Mouse (Mus musculus) limb, embryonic 15.5 days (tissue): Measurements from ENCODE around the gene 4930558C23Rik. TPM values are rescaled to one million over a fixed set of nuclear protein-coding genes. Genes with fewer than 3 reads are reported as not detected.
"Not testable (repeated sequence)": the region's sequence is repeated elsewhere in the genome, so short reads cannot be mapped to it uniquely, and the experiment has no call there.

Source experiments
- ATAC-seq: fragments of 200-750 bp; cut with Nextera tagmentation; 2 replicates; pipeline ENCODE4 v1.8.0; 2017; ENCODE audit warnings: low read depth, moderate TSS enrichment; ENCODE audit not compliant: insufficient number of reproducible peaks, low FRiP score, low TSS enrichment
- H3K27ac ChIP-seq: fragments of 300-500 bp; sonication (generic); 2 replicates; pipeline ENCODE4 v1.5.1; 2015; ENCODE audit warnings: moderate library complexity, mild to moderate bottlenecking, inconsistent platforms
- H3K27me3 ChIP-seq: fragments of 300-500 bp; sonication (generic); 2 replicates; pipeline ENCODE4 v1.6.1; 2015; ENCODE audit warnings: inconsistent platforms
- H3K36me3 ChIP-seq: fragments of 300-500 bp; sonication (generic); 2 replicates; pipeline ENCODE4 v1.6.1; 2015; ENCODE audit warnings: inconsistent platforms
- H3K4me1 ChIP-seq: fragments of 300-500 bp; sonication (generic); 2 replicates; pipeline ENCODE4 v1.6.1; 2015; ENCODE audit warnings: inconsistent platforms
- H3K4me2 ChIP-seq: fragments of 300-500 bp; sonication (generic); 2 replicates; pipeline ENCODE4 v1.6.1; 2015; ENCODE audit warnings: mild to moderate bottlenecking, inconsistent platforms
- H3K4me3 ChIP-seq: fragments of 300-500 bp; sonication (generic); 2 replicates; pipeline ENCODE4 v1.5.1; 2015; ENCODE audit warnings: mild to moderate bottlenecking, inconsistent platforms
- H3K9ac ChIP-seq: fragments of 300-500 bp; sonication (generic); 2 replicates; pipeline ENCODE4 v1.6.1; 2015; ENCODE audit warnings: inconsistent platforms
- H3K9me3 ChIP-seq: fragments of 300-500 bp; sonication (generic); 2 replicates; pipeline ENCODE4 v1.6.1; 2016; ENCODE audit warnings: inconsistent platforms
- WGBS: fragments of 180-500 bp; shearing (Covaris S2); methylation state at CpG from one replicate; pipeline ENCODE4 v1.1.7; 2015; 5-methylcytosine and 5-hydroxymethylcytosine counted together
- polyA plus RNA-seq: library from polyadenylated mRNA; unstranded; fragments of >200 nt; fragmentation: Nextera tagmentation; extraction: Ambion mirVana; gene quantifications from 2 replicates; pipeline ENCODE4 v1.2.1, GENCODE M21; 2015

4930558C23Rik gene
- not detected in 2 replicates for polyA plus RNA-seq

- Histone ChIP-seq H3K4me2 (no peak within 1 kb of the TSS), H3K4me1 (no peaks in the 10 kb centered on the region), H3K27ac (no peak within 1 kb of the TSS), H3K9me3 (no peaks in the 10 kb centered on the region), H3K9ac (no peak within 1 kb of the TSS), H3K36me3 (no peaks in the 10 kb centered on the region), H3K4me3 (no peak within 1 kb of the TSS), H3K27me3 (no peaks in the 10 kb centered on the region)
- 93% methylated on average over 3 of the region's 3 CpGs for WGBS
- ATAC-seq: no peak
Measured at GRCm38 (mm10) chr3:95402741-95403140, at the start of gene 4930558C23Rik. Gene 4930558C23Rik, minus strand, starts transcription at chr3:95402841.

DNA sequence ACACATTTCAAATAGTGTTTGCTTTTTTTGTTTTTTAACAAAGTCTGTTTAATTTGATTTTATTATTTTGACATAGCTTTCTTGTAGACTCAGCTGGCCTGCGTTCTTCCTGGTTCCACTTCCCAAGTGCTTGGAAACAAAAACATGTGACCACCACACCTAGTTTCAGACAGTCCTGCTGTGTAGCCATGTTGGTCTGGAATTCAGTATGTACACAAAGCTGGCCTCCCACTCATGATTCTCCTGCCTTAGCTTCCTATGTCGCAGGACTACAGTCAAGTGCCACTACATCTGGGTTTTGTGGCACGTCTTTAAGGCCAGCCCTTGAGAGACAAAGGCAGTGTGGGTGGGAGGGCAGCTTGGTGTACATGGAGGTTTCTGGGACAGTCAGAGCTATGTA lies 48.3 kb upstream of the 4930558C23Rik start:
- no peak overlapping the region for H3K4me2 ChIP-seq
- ATAC-seq: no peak
- H3K27me3 ChIP-seq: no peaks in the 10 kb centered on the region
- peaks cover 43% of the 10 kb centered on the region for H3K36me3 ChIP-seq
- no peak overlapping the region for H3K4me3 ChIP-seq
- WGBS: 91% methylated on average over 3 of the region's 3 CpGs
- no peak overlapping the region for H3K9ac ChIP-seq
- no peak overlapping the region for H3K27ac ChIP-seq
- no peaks in the 10 kb centered on the region for H3K9me3 ChIP-seq
- no peaks in the 10 kb centered on the region for H3K4me1 ChIP-seq

DNA sequence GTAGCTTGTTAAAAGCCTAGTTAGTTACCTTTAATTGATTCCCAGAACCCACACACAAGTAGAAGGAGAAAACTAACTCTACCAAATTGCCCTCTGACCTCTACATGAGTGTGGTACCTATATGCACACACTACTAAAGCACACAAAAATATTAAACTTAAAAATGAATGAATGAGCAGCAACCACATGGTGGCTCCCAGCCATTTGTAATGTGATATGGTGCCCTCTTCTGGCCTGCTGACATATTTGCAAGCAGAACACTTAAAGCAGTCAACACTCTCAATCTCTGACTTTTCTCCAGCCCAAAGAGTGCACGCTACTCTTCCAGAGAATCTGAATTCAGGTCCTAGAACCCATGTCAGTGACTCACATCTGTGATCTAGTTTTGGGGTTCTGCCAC lies 47.8 kb upstream of the 4930558C23Rik start:
- H3K9ac ChIP-seq: no peak overlapping the region
- H3K4me1 ChIP-seq: 0 out of 2 replicates have a peak, but pooled peaks cover 3% of the 10 kb centered on the region
- H3K27me3 ChIP-seq: no peaks in the 10 kb centered on the region
- no peaks in the 10 kb centered on the region for H3K9me3 ChIP-seq
- H3K4me2 ChIP-seq: no peak overlapping the region
- WGBS: 57% methylated on average over 1 of the region's 1 CpGs
- peaks cover 43% of the 10 kb centered on the region for H3K36me3 ChIP-seq
- no peak for ATAC-seq
- H3K27ac ChIP-seq: no peak overlapping the region
- H3K4me3 ChIP-seq: no peak overlapping the region

GRCm38 (mm10) chr3:95445311-95445710 lies 42.7 kb upstream of the 4930558C23Rik start:
- peaks cover 11% of the 10 kb centered on the region for H3K36me3 ChIP-seq
- 74% methylated on average over 4 of the region's 4 CpGs for WGBS
- H3K4me3 ChIP-seq: no peak overlapping the region

DNA sequence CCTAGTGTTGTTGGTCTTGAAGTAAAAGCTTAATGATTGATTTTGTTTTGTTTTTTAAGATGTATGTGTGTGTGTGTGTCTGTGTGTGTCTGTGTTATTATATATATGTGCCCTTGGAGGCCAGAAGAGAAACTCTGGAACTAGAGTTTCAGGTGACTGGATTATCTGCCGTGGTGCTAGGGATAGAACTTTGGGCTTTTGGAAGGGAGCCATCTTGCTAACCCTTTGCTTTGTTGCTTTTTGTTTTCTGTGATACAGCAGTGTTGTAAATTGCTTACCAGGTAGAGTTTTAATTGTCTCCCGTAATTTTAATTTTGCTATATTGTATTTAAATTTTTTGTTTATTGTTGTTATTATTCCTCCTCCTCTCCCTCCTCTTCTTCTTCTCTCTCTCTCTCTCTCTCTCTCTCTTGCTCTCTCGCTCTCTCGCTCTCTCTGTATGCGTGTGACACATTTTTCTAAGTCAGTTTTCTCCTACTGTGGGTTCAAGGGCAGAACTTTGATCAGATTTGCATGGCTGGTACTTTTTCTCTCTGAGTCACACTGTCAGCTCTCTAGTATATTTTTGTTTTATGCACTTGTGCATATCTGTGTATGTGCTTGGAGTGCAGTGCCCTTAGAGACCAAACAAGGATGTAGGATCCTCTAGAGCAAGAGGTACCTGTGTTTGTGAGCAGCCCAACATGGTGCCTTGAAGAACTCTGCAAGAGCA lies 39.9 kb upstream of the 4930558C23Rik start:
- Histone ChIP-seq H3K27ac (no peak overlapping the region), H3K27me3 (no peaks in the 10 kb centered on the region), H3K36me3 (peaks cover 4% of the 10 kb centered on the region), H3K4me1 (0 out of 2 replicates have a peak, but pooled peaks cover 6% of the 10 kb centered on the region), H3K9me3 (no peaks in the 10 kb centered on the region), H3K9ac (no peak overlapping the region), H3K4me2 (no peak overlapping the region), H3K4me3 (no peak overlapping the region)
- no peak for ATAC-seq
- WGBS: 88% methylated on average over 5 of the region's 5 CpGs

More at GRCm38 (mm10) chr3:95445311-95445710, 42.7 kb upstream of the 4930558C23Rik start:
- Histone ChIP-seq H3K9me3 (no peaks in the 10 kb centered on the region), H3K4me2 (no peak overlapping the region), H3K9ac (no peak overlapping the region), H3K27ac (no peak overlapping the region), H3K4me1 (0 out of 2 replicates have a peak, but pooled peaks cover 6% of the 10 kb centered on the region), H3K27me3 (no peaks in the 10 kb centered on the region)
- no peak for ATAC-seq

DNA sequence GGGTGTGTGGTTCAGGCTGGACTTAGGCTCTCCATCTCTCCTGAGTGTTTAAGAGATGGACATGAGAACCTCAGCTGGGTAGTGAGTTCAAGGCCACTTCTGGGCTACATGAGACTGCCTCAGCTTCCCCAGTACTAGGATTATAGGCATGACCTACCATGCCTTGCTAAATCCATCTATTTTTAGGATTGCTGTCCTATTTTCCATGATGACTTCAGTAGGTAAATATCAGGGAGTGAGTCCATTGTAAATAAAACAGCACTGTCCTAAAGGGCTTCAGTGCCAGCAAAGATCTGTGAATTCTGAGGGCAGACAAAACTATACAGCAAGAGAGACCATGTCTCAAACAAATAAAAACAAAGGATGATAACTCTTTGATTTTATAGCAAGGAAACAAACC lies 37.0 kb upstream of the 4930558C23Rik start:
- no peak for ATAC-seq
- Histone ChIP-seq H3K4me1 (no peaks in the 10 kb centered on the region), H3K27ac (no peak overlapping the region), H3K4me3 (no peak overlapping the region), H3K9me3 (no peaks in the 10 kb centered on the region), H3K36me3 (peaks cover 9% of the 10 kb centered on the region; the same call in 1 of the 2 replicates), H3K9ac (no peak overlapping the region), H3K4me2 (no peak overlapping the region), H3K27me3 (no peaks in the 10 kb centered on the region)

- H3K4me1 ChIP-seq, H3K9ac ChIP-seq, ATAC-seq, H3K27me3 ChIP-seq, H3K27ac ChIP-seq, H3K4me3 ChIP-seq, H3K36me3 ChIP-seq, H3K9me3 ChIP-seq, H3K4me2 ChIP-seq: not testable (repeated sequence)
- 97% methylated on average over 4 of the region's 4 CpGs for WGBS
Measured at GRCm38 (mm10) chr3:95438636-95439035, 36.0 kb upstream of the 4930558C23Rik start.

- H3K4me2 ChIP-seq: peak overlapping the region; percentile 59
- WGBS: 63% methylated on average over 1 of the region's 1 CpGs
- no peaks in the 10 kb centered on the region for H3K4me1 ChIP-seq
- H3K36me3 ChIP-seq: peaks cover 9% of the 10 kb centered on the region; the same call in 1 of the 2 replicates
- peak overlapping the region; percentile 71; the same call in 1 of the 2 replicates for H3K4me3 ChIP-seq
- no peaks in the 10 kb centered on the region for H3K27me3 ChIP-seq
- ATAC-seq: no peak
- no peaks in the 10 kb centered on the region for H3K9me3 ChIP-seq
- no peak overlapping the region for H3K27ac ChIP-seq
- no peak overlapping the region for H3K9ac ChIP-seq
Measured at GRCm38 (mm10) chr3:95435561-95435960, 32.9 kb upstream of the 4930558C23Rik start.

DNA sequence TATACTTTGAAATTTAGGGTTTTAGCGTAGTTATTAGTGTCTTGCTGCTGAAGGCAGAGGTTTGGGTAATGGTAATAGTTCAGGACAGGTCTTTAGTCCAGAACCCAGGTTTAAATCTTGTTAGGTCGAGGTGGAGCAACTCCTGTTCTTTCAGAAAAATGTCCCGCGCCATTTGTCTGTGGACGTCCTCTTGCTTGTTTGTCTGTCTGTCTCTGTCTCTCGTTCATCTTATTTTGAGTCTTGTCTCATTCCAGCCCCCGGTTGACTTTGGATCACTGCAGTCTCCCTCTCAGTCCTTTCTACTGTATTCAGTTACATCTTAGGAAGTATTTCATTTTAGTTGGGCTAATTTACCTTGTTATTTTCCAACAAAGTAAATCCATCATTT lies 32.3 kb upstream of the 4930558C23Rik start:
- H3K4me3 ChIP-seq: peak overlapping the region; percentile 71
- peak overlapping the region; percentile 60 for H3K9ac ChIP-seq
- peaks cover 9% of the 10 kb centered on the region; the same call in 1 of the 2 replicates for H3K36me3 ChIP-seq
- no peaks in the 10 kb centered on the region for H3K27me3 ChIP-seq
- no peaks in the 10 kb centered on the region for H3K9me3 ChIP-seq
- H3K27ac ChIP-seq: peak overlapping the region; percentile 90
- WGBS: 1% methylated on average over 7 of the region's 7 CpGs
- H3K4me1 ChIP-seq: no peaks in the 10 kb centered on the region
- peak overlapping the region; percentile 59 for H3K4me2 ChIP-seq
- no peak for ATAC-seq

GRCm38 (mm10) chr3:95434136-95434982 lies 31.7 kb upstream of the 4930558C23Rik start, which contains the start of gene Arnt:
Gene Arnt, plus strand, starts transcription at chr3:95434388.
- H3K4me1 ChIP-seq: no peaks in the 10 kb centered on the region
- peak within 1 kb of the TSS; percentile 60 for H3K9ac ChIP-seq
- H3K27ac ChIP-seq: peak within 1 kb of the TSS; percentile 90
- H3K36me3 ChIP-seq: peaks cover 9% of the 10 kb centered on the region; the same call in 1 of the 2 replicates
- ATAC-seq: peak; percentile 99
- no peaks in the 10 kb centered on the region for H3K9me3 ChIP-seq
- WGBS: under 1% methylated on average over 47 of the region's 47 CpGs
- H3K4me2 ChIP-seq: peak within 1 kb of the TSS; percentile 59
- peak within 1 kb of the TSS; percentile 71 for H3K4me3 ChIP-seq
- H3K27me3 ChIP-seq: no peaks in the 10 kb centered on the region

DNA sequence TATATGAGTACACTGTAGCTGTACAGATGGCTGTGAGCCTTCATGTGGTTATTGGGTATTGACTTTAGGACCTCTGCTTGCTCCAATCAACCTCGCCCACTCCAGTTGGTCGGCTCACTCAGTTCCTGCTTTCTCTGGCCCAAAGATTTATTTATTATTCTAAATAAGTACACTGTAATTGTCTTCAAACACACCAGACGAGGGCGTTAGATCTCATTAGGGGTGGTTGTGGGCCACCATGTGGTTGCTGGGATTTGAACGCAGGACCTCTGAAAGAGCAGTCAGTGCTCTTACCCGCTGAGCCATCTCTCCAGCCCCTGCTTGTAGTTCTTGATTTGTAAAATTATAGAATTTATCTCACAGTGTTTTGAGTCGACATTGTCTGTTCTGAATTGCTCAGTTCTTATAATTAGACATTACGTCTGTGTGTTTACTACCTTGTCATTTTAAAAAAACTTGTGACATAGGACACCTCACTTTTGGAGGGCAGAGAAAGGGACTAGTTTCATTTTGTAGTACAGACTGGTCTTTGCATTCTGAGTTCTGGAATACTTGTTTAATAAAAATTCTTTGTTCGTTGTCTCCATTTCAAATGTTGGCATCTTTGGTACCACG lies 30.8 kb upstream of the 4930558C23Rik start:
- 73% methylated on average over 10 of the region's 10 CpGs for WGBS
- H3K27ac ChIP-seq: peak overlapping the region; percentile 90
- no peaks in the 10 kb centered on the region for H3K9me3 ChIP-seq
- no peaks in the 10 kb centered on the region for H3K4me1 ChIP-seq
- H3K4me3 ChIP-seq: peak overlapping the region; percentile 71
- H3K4me2 ChIP-seq: peak overlapping the region; percentile 59
- H3K9ac ChIP-seq: no peak overlapping the region
- H3K27me3 ChIP-seq: no peaks in the 10 kb centered on the region
- no peak for ATAC-seq
- peaks cover 9% of the 10 kb centered on the region; the same call in 1 of the 2 replicates for H3K36me3 ChIP-seq
